Mouse (Mus musculus) forebrain, embryonic 11.5 days (tissue): ENCODE measurements at regions not wholly inside any gene's neighbourhood (a gene's known extent, or its start where the extent isn't known, plus 50 kb on each side); places are given as distances from the start of the nearest gene placed in this dataset.

Experiments
- ATAC-seq: fragments of 200-750 bp; cut with Nextera tagmentation; replicated peaks from 2 replicates; pipeline ENCODE4 v1.8.0; 2017; ENCODE audit warnings: moderate TSS enrichment; ENCODE audit not compliant: low FRiP score
- DNase-seq: peaks from one replicate; pipeline ENCODE4 v3.0.0-alpha.2; 2017; ENCODE audit warnings: low spot score
- H3K27ac ChIP-seq: fragments of 300-500 bp; sonication (generic); 2 replicates; pipeline ENCODE4 v1.5.1; 2014; ENCODE audit warnings: low read depth, low read length
- H3K27me3 ChIP-seq: fragments of 300-500 bp; sonication (generic); 2 replicates; pipeline ENCODE4 v1.6.1; 2014; ENCODE audit warnings: mild to moderate bottlenecking, low read length, mixed read lengths; ENCODE audit not compliant: control insufficient read depth, insufficient read depth
- H3K36me3 ChIP-seq: fragments of 300-500 bp; sonication (generic); 2 replicates; pipeline ENCODE4 v1.6.1; 2014; ENCODE audit warnings: mild to moderate bottlenecking, low read length, moderate library complexity, mixed read lengths; ENCODE audit not compliant: control insufficient read depth, insufficient read depth
- H3K4me1 ChIP-seq: fragments of 300-500 bp; sonication (generic); replicated peaks from 2 replicates; pipeline ENCODE4 v1.6.1; 2014; ENCODE audit warnings: low read length, mixed read lengths; ENCODE audit not compliant: control insufficient read depth, insufficient read depth
- H3K4me2 ChIP-seq: fragments of 300-500 bp; sonication (generic); 2 replicates; pipeline ENCODE4 v1.6.1; 2014; ENCODE audit warnings: low read depth, mild to moderate bottlenecking, low read length, moderate library complexity, mixed read lengths; ENCODE audit not compliant: severe bottlenecking
- H3K4me3 ChIP-seq: fragments of 300-500 bp; sonication (generic); 2 replicates; pipeline ENCODE4 v1.5.1; 2014; ENCODE audit warnings: low read depth, low read length
- H3K9ac ChIP-seq: fragments of 300-500 bp; sonication (generic); 2 replicates; pipeline ENCODE4 v1.6.1; 2014; ENCODE audit warnings: low read length
- H3K9me3 ChIP-seq: fragments of 300-500 bp; sonication (generic); 2 replicates; pipeline ENCODE4 v1.6.1; 2016; ENCODE audit warnings: low read length, mixed read lengths; ENCODE audit not compliant: control insufficient read depth
- WGBS: fragments of 180-500 bp; shearing (Covaris S2); extraction: QIAGEN DNeasy Blood & Tissue Kit; methylation state at CpG from one replicate; pipeline ENCODE4 v1.1.7; 2014; 5-methylcytosine and 5-hydroxymethylcytosine counted together

GRCm38 (mm10) chr8:8324520-8324919 is 336.5 kb downstream of the Efnb2 start:
- Histone ChIP-seq H3K4me1 (no peaks in the 10 kb centered on the region), H3K9me3 (no peaks in the 10 kb centered on the region), H3K36me3 (no peaks in the 10 kb centered on the region), H3K9ac (no peak overlapping the region), H3K27me3 (no peaks in the 10 kb centered on the region), H3K4me3 (no peak overlapping the region), H3K4me2 (no peak overlapping the region), H3K27ac (no peak overlapping the region)
- WGBS = 72% methylated on average over 5 of the region's 5 CpGs
- DNase-seq = no peak
- no peak for ATAC-seq

- ATAC-seq (no peak), DNase-seq (no peak)
- H3K4me2 ChIP-seq = no peak overlapping the region
- H3K9me3 ChIP-seq = no peaks in the 10 kb centered on the region
- no peaks in the 10 kb centered on the region; the same call in 1 of the 2 replicates for H3K27me3 ChIP-seq
- H3K9ac ChIP-seq = no peak overlapping the region
- H3K4me1 ChIP-seq = no peaks in the 10 kb centered on the region
- WGBS = 43% methylated on average over 7 of the region's 7 CpGs
- no peak overlapping the region for H3K27ac ChIP-seq
- no peaks in the 10 kb centered on the region for H3K36me3 ChIP-seq
- H3K4me3 ChIP-seq = no peak overlapping the region
These were observed 352.8 kb downstream of the Efnb2 start for GRCm38 (mm10) chr8:8308253-8308652.

GRCm38 (mm10) chr8:8307487-8307886 is 353.6 kb downstream of the Efnb2 start:
- H3K9ac ChIP-seq = no peak overlapping the region
- no peaks in the 10 kb centered on the region for H3K9me3 ChIP-seq
- no peak overlapping the region for H3K4me3 ChIP-seq
- no peak overlapping the region for H3K4me2 ChIP-seq
- 86% methylated on average over 9 of the region's 9 CpGs for WGBS
- H3K36me3 ChIP-seq = no peaks in the 10 kb centered on the region
- H3K27me3 ChIP-seq = no peaks in the 10 kb centered on the region; the same call in 1 of the 2 replicates
- no peak overlapping the region for H3K27ac ChIP-seq
- ATAC-seq = no peak
- no peak for DNase-seq
- no peaks in the 10 kb centered on the region for H3K4me1 ChIP-seq

GRCm38 (mm10) chr8:8299965-8300767 is 360.9 kb downstream of the Efnb2 start:
- H3K4me2 ChIP-seq = no peak overlapping the region
- WGBS = 70% methylated on average over 6 of the region's 6 CpGs
- ATAC-seq (no peak), DNase-seq (no peak)
- no peaks in the 10 kb centered on the region for H3K4me1 ChIP-seq
- H3K27ac ChIP-seq = no peak overlapping the region
- H3K27me3 ChIP-seq = no peaks in the 10 kb centered on the region
- H3K36me3 ChIP-seq = no peaks in the 10 kb centered on the region
- no peak overlapping the region for H3K4me3 ChIP-seq
- H3K9ac ChIP-seq = no peak overlapping the region
- no peaks in the 10 kb centered on the region for H3K9me3 ChIP-seq

GRCm38 (mm10) chr8:8292577-8293247 is 368.3 kb downstream of the Efnb2 start:
- DNase-seq (no peak), ATAC-seq (no peak)
- H3K9ac ChIP-seq = no peak overlapping the region
- H3K4me3 ChIP-seq = no peak overlapping the region
- no peaks in the 10 kb centered on the region for H3K4me1 ChIP-seq
- no peak overlapping the region for H3K27ac ChIP-seq
- H3K36me3 ChIP-seq = no peaks in the 10 kb centered on the region
- 71% methylated on average over 6 of the region's 6 CpGs for WGBS
- H3K9me3 ChIP-seq = no peaks in the 10 kb centered on the region
- H3K27me3 ChIP-seq = no peaks in the 10 kb centered on the region
- no peak overlapping the region for H3K4me2 ChIP-seq

GRCm38 (mm10) chr8:8285876-8286275 is 375.2 kb downstream of the Efnb2 start:
- Histone ChIP-seq H3K27ac (no peak overlapping the region), H3K36me3 (no peaks in the 10 kb centered on the region), H3K9ac (no peak overlapping the region), H3K4me1 (no peaks in the 10 kb centered on the region), H3K27me3 (no peaks in the 10 kb centered on the region), H3K4me3 (no peak overlapping the region), H3K4me2 (no peak overlapping the region), H3K9me3 (no peaks in the 10 kb centered on the region)
- DNase-seq (no peak), ATAC-seq (no peak)
- WGBS = 85% methylated on average over 4 of the region's 4 CpGs

GRCm38 (mm10) chr8:8274987-8275386 is 386.1 kb downstream of the Efnb2 start:
- WGBS = 68% methylated on average over 1 of the region's 1 CpGs
- H3K27ac ChIP-seq = no peak overlapping the region
- ATAC-seq = no peak
- no peak for DNase-seq
- H3K4me1 ChIP-seq = no peaks in the 10 kb centered on the region
- H3K4me3 ChIP-seq = no peak overlapping the region
- no peak overlapping the region for H3K9ac ChIP-seq
- no peaks in the 10 kb centered on the region for H3K36me3 ChIP-seq
- H3K27me3 ChIP-seq = no peaks in the 10 kb centered on the region
- no peak overlapping the region for H3K4me2 ChIP-seq
- H3K9me3 ChIP-seq = no peaks in the 10 kb centered on the region

- H3K27me3 ChIP-seq = no peaks in the 10 kb centered on the region
- no peak overlapping the region for H3K4me2 ChIP-seq
- no peak for DNase-seq
- H3K27ac ChIP-seq = no peak overlapping the region
- WGBS = 79% methylated on average over 3 of the region's 3 CpGs
- no peaks in the 10 kb centered on the region for H3K4me1 ChIP-seq
- H3K9me3 ChIP-seq = no peaks in the 10 kb centered on the region
- no peak overlapping the region for H3K4me3 ChIP-seq
- no peak for ATAC-seq
- H3K36me3 ChIP-seq = no peaks in the 10 kb centered on the region
- no peak overlapping the region for H3K9ac ChIP-seq
These were observed 386.8 kb downstream of the Efnb2 start for GRCm38 (mm10) chr8:8274211-8274641.
